Mouse (Mus musculus): ENCODE results near the gene Aqp1. TPM values are rescaled to one million over a fixed set of nuclear protein-coding genes. Genes with fewer than 3 reads are reported as not detected.

Aqp1 gene
- total RNA-seq, 1 experiment from 2014 or later, result 34.6 TPM

- DNase-seq, result no peak
Observed at GRCm38 (mm10) chr6:55332100-55332772, 4.0 kb upstream of the Aqp1 start.

GRCm38 (mm10) chr6:55332773-55333109 lies 3.5 kb upstream of the Aqp1 start:
- no peak for DNase-seq

GRCm38 (mm10) chr6:55337242-55337641 lies 1.0 kb downstream of the Aqp1 start:
- DNase-seq, result no peak

- DNase-seq, result no peak
Observed at GRCm38 (mm10) chr6:55338077-55338476, 1.8 kb downstream of the Aqp1 start.

- no peak for DNase-seq
Observed at GRCm38 (mm10) chr6:55338934-55339825, 2.9 kb downstream of the Aqp1 start.

GRCm38 (mm10) chr6:55341688-55342087 lies 5.5 kb downstream of the Aqp1 start:
- no peak for DNase-seq

- DNase-seq, result no peak
Observed at GRCm38 (mm10) chr6:55342328-55342727, 6.1 kb downstream of the Aqp1 start.

- DNase-seq, result no peak
Observed at GRCm38 (mm10) chr6:55343446-55343845, 7.2 kb downstream of the Aqp1 start.

- no peak for DNase-seq
Observed at GRCm38 (mm10) chr6:55344291-55345016, 8.2 kb downstream of the Aqp1 start.

GRCm38 (mm10) chr6:55345264-55345663 lies 9.0 kb downstream of the Aqp1 start:
- DNase-seq, result no peak

- DNase-seq, result no peak
Observed at GRCm38 (mm10) chr6:55346491-55346890, 10.3 kb downstream of the Aqp1 start.

GRCm38 (mm10) chr6:55347711-55348571 lies 11.7 kb downstream of the Aqp1 start:
- no peak for DNase-seq

GRCm38 (mm10) chr6:55349231-55349630 lies 13.0 kb downstream of the Aqp1 start:
- no peak for DNase-seq

- no peak for DNase-seq
Observed at GRCm38 (mm10) chr6:55350383-55350952, 14.2 kb downstream of the Aqp1 start.

GRCm38 (mm10) chr6:55351712-55352111 lies 15.5 kb downstream of the Aqp1 start:
- no peak for DNase-seq

GRCm38 (mm10) chr6:55353711-55354445 lies 17.6 kb downstream of the Aqp1 start:
- DNase-seq, result no peak

GRCm38 (mm10) chr6:55354456-55355117 lies 18.4 kb downstream of the Aqp1 start:
- no peak for DNase-seq

GRCm38 (mm10) chr6:55355575-55355974 lies 19.3 kb downstream of the Aqp1 start:
- no peak for DNase-seq

GRCm38 (mm10) chr6:55356017-55356703 lies 19.9 kb downstream of the Aqp1 start:
- DNase-seq, result no peak
